Mouse (Mus musculus) liver, postnatal 0 days (tissue): ENCODE data around the gene Ints5.

Experiments
- CTCF ChIP-seq: sonication (generic); IDR thresholded peaks from 2 replicates; pipeline ENCODE4 v1.5.1; 2016; ENCODE audit warnings: antibody characterized with exemption, low read depth
- EP300 ChIP-seq: IDR thresholded peaks from 2 replicates; pipeline ENCODE4 v1.6.1; 2016; ENCODE audit warnings: antibody characterized with exemption, low read depth, mild to moderate bottlenecking

GRCm38 (mm10) chr19:8927891-8928525, 35.2 kb downstream of the Ints5 start:
- TF ChIP-seq CTCF (no peak), EP300 (peak; percentile 89)
